Mouse (Mus musculus) thymus, adult 2 months (tissue): Measurements from ENCODE around the gene Caln1.

Source experiments
- CTCF ChIP-seq: fragments of 200-500 bp; IDR thresholded peaks from 2 replicates; pipeline ENCODE4 v1.5.1; 2012; ENCODE audit warnings: mild to moderate bottlenecking, control low read depth, low read length, moderate library complexity, borderline replicate concordance; ENCODE audit not compliant: control insufficient read depth, poor library complexity, insufficient read depth; ENCODE audit errors: extremely low read depth
- POLR2A ChIP-seq: fragments of 200-500 bp; IDR thresholded peaks from 2 replicates; pipeline ENCODE4 v1.6.1; 2012; ENCODE audit warnings: mild to moderate bottlenecking, low read length, control low read depth, moderate library complexity; ENCODE audit not compliant: control insufficient read depth, poor library complexity, insufficient read depth; ENCODE audit errors: extremely low read depth

GRCm38 (mm10) chr5:130520527-130520926 is 151.3 kb downstream of the Caln1 start:
- TF ChIP-seq CTCF (no peak), POLR2A (no peak)
